Mouse (Mus musculus) right cerebral cortex, postnatal 10 days (tissue): ENCODE results near the gene Wfdc3.

Experiments
- DNase-seq, 2 experiments: peaks; one replicate each; pipeline ENCODE4 v3.0.0; 2021; ENCODE audit warnings: low spot score in 2 of 2

Gene Wfdc3

DNA sequence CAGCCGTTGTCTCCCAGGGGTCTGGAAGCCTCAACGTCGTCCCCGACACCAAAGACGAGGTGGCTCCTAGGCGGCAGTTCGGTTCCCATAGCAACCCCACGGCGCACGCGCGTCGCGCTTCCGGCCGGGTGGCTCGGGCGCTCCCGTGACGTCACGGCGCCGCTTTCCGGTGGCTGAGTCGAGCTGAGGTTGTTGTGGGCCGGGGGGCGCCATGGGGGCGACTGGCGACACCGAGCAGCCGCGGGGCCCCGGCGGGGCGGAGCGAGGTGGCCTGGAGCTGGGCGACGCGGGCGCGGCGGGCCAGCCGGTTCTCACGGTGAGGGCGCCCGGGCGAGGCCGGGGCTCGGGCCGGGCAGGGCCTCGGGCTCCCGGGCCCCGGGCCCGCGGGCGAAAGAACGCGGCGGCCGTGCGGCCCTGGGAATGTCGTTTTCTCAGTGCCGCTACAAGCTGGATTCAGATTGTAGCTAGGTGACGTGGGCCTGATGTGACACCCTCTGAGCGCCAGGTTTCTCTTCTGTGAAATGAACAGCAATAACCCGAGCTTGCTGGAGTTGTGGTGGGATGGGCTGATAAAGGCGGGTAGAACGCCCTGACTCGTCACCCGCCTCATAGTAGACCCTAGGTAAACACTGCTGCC is at the start of gene Wfdc3, which contains the start of gene Dnttip1:
Gene Wfdc3, minus strand, starts transcription at position 89 of the 637 bp plus-strand sequence.
Gene Dnttip1, plus strand, starts transcription at position 141 of the 637 bp plus-strand sequence.
- peak; percentile 96 to 97 for DNase-seq

DNA sequence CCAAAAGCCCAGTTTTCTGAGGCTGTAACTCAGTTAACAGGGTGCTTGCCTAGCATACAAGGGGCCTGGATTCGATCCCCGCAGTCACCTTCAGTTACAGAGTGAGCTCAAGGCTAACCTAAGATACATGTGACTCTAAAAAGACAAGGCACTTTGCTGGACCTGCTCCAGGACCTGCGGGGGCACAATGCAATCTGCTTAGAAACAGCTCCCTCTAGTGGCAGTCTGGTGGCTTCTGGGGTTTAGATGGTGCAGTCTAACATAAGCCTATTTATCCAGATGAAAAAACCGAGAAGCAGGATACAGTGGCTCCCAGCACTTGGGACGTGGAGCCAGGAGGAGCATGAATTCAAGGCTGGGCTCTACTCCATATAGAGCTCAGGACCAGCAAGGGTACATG is 48.6 kb upstream of the Wfdc3 start:
- DNase-seq = peak; percentile 89 to 90

DNA sequence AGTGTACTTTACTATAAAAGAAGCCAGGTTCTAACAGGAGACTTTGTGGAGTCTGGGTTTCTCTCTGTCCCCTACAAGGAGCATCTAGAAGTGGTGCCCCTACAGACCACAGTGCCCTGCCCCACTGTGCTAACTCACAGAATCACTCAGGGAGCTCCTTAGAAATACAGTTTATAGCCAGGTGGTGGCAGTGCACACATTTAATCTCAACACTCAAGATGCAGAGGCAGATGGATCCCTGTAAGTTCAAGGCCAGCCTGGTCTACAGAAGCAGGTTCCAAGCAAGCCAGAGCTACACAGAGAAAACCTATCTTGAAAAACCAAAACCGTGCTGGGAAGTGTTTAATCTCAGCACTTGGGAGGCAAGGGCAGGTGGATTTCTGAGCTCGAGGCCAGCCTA is 48.0 kb upstream of the Wfdc3 start:
- DNase-seq = no peak

DNA sequence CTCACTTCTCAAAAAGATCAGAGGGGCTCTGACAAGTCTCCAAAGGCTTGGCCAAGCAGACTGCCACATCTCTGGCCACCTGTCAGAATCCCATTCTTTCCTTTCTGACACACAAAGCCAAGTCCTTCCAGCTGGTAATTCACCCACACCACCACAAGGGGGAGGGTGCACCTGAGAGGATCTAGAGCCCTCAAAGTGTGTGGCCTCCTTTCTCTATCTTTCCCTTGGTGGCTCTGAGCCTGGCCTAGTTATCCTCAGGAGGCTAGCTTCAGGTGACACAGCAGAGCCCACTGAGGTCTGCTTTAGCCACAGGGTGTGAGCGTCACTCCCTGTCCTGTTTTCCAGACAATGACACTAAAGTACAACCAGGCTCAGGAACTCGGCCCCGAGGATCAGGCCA is 47.5 kb upstream of the Wfdc3 start:
- peak; percentile 47 to 60 for DNase-seq

DNA sequence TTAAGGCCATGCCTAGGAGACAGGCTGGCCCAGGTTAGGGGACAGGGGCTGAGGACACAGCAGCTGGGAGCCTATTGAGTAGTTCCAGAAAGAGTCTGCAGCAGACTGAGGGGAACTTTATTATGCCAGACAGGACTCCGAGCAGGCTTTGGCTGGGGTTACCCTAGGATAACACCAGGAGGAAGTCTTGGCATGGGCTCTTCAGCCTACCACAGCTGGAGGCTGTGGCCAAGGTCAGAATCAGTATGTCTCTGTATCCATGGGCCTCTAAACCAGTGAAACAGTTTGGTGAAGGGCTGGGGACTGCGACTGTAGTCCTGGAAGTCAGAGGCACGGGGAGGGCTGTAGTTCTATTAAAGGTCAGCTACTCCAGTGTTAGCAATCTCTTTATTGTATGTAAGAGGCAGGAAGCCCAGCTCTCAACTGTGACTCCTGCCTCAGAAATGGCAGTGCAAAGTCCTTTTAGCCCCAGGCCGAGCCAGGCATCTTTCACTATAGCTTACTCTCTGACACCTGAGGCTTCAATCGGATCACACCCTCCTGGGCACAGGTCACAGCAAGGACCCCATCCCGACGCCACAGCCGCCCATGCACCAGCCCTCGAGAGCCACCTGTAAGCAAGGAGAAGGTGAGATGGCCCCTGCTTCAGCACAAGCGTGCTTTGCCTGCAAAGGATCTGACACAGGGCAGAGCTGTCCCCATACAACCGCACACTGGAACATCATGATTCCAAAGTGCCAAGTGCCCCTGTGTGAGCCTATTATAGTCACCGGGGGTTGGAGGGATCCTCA is 46.9 kb upstream of the Wfdc3 start:
- no peak for DNase-seq

DNA sequence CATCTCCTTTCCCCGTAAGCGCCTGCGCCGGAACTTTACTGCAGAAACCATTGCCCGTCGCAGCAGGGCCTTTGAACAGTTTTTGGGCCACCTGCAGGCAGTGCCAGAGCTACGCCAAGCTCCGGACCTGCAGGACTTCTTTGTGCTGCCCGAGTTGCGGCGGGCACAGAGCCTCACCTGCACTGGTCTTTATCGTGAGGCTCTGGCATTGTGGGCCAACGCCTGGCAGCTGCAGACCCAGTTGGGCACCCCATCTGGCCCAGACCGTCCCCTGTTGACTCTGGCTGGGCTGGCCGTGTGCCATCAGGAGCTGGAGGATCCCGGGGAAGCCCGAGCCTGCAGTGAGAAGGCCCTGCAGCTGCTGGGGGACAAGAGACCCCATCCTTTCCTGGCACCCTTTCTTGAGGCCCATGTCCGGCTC is 46.1 kb upstream of the Wfdc3 start:
- no peak for DNase-seq

DNA sequence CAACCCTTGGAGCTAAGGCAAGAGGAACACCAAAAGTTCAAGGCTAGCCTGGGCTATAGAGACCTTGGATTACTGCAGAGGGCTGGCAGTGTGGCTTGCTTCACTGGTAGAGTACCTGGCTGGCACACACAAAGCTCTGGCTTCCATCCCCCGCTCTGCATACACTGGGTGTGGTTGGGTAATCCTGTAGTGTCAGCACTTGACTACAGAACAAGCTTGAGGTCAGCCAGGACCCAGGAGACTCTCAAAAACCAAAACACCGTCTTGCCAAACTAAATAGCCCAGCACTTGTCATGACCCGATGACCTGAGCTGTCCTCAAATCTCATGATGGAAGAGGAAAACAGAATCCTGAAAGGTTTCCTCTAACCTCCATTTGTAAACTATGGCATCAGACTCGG is 44.7 kb upstream of the Wfdc3 start:
- no peak for DNase-seq

DNA sequence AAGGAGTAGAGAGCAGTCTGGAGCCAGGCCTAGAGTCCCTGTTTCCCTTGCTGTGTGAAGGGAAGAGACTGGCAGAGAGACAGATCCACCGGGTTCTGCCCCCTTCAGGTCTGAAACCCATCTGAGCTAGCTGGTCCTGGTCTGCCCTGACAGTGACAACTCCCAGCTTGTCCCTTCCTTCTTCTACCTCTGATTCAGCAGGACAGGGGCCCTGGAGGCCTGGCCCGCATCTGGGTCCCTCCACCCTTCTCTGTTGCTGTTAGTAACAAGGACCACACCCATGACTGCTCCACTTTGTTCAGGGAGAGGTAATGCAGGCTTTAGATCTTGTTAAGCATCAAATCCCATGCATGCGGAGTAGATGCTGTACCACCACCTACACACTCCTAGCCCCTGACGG is 42.7 kb upstream of the Wfdc3 start:
- DNase-seq = no peak

DNA sequence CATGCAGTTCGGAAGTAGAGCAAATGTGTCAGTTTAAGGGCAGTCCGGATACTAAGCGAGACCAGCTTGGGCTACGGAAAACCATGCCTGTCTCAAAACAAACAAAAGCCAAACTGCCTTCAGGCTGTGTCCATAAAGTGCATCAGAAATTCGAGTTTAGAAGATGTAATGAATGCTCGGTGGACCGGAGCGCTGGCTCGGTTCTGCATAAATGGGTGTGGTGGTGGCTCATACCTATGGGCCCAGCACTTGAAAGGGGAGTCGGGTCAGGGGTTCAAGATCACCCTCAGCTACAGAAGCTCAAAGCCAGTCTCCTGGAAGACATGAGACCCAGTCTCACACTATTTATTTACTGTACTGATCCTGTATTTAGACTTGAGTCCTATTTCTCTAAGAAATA is 42.0 kb upstream of the Wfdc3 start:
- no peak for DNase-seq

DNA sequence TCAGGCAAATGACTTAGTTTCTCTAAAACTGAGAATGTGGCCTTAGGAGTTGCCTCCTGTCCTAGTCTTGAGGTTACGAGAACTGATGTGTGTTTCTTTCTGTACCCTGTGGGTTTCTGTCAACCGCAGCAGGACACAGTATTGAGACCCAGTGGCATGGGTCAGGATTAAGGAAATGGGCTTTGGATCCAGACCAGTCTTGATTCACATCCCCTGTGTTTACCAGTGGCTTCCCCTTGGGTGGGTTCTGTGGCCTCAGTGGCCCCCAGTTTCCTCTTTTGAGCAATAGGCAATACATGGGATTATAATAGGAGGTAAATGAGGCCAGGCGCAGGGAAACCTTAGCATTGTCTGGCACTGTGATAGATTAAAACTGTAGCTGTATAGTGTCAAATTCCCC is 41.3 kb upstream of the Wfdc3 start:
- no peak for DNase-seq

DNA sequence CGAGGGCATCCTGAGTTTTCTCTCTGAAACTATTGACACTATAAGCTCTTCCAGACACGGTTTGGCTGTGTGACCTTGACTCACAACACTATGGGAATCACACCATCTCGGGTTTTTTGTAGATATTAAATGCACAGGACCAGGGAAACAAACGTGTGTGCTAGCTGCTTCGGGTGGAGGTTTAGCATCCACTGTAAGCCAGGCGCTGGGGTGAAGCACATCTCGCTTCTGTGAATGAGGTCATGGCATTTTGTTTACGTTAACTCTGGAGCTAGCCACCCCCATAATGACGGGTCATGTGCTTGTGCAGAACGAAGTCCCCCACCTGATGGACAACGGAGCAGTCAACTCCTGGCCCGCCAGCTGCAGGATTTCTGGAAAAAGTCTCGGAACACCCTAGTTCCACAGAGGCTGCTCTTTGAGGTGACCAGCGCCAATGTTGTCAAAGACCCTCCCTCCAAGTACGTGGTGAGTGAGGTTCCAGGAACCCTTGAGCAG is 40.7 kb upstream of the Wfdc3 start:
- DNase-seq = peak in 1 of 2 experiments; percentile 49

DNA sequence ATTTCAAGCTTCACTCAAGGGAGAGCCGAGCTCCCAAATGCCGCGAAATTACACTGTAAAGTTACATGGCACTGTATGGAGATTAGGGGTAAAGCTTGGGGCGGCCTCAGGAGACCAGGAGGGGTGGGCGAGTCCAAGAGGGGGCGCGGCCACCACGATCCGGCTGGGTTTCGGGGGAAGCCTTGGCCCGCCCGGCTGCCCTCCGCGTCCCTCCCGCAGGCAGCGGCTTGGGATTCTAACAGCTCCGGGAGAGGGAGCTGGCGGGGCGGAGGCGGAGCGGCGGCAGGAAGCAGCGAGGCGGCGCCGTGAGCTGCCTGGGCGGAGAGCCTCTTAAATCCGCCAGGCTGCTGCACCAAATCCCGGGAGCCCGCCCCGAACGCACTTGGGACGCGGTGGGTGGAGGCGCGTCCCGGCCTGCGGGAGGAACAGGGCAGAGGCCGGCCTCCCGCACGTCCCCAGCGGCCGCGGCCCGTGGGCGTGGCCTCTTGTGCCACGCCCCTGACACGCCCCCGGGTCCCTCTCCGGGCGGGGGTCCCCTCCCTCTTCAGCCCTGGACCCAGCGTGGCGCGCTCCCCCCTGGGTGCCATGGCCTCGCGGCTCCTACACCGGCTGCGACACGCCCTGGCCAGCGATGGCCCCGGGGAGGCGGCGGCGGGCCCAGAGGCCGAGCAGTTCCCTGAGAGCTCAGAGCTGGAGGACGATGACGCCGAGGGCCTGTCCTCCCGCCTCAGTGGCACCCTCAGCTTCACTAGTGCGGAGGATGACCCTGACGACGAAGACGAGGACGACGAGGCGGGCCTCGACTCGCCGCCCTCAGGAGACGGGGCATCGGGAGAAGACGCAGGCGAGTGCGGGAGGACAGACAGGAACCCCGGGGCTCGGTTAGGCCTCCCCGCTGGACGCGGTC is 40.0 kb upstream of the Wfdc3 start, which contains the start of gene Snx21:
Gene Snx21, plus strand, starts transcription at position 343 of the 907 bp plus-strand sequence.
- DNase-seq = peak; percentile 89

DNA sequence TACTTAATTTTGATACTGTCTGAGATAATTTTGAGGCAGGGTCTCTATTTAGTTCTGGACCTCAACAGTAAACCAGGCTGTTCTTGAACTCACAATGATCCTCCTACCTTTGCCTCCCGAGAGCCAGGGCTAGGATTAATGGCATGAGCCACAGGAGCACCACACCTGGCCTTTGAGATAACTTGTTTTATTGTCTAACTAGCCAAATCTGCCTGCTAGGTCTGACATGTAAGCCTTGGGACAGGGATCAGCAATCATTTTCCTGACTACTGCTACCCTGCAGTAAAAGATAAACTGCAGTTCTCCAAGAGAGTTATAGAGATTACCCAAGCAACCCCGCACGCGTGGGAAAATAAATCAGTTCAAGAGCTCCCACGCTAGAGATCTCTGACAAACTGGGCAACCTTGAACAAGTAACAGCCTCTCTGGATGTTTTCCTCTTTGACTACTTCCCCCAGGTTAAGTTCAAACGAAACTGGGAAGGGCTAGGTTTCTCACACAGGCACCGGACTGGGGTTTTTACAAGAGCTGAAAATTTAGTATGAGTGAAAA is 39.2 kb upstream of the Wfdc3 start:
- DNase-seq = no peak

DNA sequence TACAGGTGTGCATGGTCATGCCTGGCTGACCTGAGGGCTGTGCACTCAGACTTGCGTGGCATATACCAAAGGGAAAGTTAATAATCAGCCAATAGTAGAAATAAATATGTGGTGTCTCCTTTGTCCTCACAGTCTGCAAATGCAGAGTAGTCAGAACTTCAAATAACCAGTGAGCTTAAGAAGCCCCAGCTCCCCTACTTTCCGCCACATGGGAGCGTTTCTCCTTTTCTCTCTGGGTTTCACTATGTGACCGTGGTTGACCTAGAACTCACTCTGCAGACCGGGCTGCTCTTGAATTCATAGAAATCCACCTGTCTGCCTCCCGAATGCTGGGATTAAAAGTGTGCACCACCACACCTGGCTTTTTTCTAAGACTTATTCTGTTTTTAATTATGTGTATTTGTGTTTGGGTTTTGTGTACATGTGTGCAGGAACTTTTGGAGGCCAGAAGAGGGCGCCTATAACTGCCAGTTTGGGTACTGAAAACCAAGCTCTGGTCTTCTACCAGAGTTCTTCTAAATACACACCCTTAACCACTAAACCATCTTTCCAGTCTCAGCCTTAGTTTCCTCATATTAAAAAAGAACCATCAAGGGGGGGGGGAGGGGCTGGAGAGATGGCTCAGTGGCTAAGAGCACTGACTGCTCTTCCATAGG is 38.3 kb upstream of the Wfdc3 start:
- DNase-seq = no peak

DNA sequence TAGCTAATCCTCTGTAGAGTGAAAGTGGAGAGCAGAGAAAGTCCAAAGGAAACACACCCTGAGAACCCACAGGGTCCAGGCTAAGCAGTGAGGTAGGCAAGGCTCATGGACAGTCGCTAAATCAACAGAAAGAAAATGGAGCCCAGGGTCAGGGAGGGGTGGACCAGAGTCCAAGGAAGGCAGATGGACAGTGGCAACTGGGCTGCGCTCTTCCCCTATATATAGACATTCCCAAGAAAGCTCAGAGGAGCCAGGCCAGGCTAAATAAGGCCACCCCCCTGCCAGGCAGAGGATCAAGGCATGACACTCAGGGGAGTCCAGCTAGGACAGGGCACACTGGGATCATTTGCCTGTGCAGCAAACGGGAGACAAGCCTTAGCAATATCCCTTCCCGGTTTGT is 36.1 kb upstream of the Wfdc3 start:
- no peak for DNase-seq

DNA sequence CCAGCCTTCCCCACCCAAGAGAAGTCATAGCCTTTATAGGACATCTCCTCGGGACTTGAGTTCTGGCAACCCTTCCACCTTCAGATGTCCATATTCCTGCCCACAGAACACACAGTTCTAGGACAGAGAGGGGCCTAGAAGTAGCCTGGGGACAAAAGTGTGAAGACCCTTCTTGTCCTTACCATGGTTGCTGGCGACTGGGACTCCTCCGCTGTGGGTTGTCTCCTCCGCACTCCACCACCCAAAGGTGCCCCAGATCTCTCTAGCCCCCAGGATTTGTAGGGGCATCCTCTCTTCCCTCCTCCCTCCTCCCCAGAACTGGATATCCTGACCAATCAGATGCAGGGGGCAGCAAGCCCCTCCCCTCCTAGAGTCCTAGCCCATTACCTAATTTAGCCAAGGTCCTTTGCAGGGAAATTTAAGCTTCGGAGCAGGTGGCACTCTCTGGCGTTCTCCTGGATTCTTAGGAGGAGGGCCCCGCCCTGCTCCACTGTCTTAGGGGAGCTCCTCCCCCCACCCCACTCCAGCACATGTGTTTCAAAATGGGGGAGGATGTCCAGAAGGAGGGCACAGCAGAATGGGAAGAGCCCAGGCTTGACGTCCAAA is 33.9 kb upstream of the Wfdc3 start, which contains the start of gene Tnnc2:
Gene Tnnc2, minus strand, starts transcription at position 487 of the 606 bp plus-strand sequence.
- DNase-seq = no peak

DNA sequence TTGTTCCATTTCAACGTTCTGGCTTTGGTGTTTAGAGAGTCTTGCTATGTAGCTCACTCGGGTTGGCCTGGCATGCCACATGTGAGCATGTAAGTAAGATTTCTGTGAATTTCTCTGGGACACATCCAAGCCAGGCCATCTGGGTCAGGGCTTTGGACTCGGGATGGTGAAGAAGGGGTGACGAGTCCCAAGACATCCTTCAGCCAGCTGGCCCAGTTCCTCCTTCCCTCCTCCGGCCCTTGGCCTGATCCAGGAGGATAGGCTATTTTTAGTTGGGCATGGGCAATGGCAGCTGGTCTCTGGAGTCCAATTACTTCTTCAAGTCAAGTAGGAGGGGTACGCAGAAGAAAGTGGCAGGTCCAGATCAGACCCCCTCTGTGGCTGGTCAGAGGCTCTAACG is 33.1 kb upstream of the Wfdc3 start:
- DNase-seq = no peak

DNA sequence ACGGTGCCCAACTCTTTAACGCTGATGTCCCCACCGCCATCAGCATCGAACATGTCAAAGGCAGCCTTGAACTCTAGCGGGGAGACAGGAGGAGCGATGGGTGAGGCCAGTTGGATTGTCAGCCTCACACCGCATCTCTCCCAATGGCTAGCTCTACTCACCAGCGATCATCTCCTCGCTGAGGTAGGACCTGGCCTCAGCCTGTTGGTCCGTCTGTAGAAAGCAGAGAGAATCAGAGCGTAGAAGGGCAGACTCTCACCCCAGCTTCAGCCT is 32.2 kb upstream of the Wfdc3 start:
- DNase-seq = no peak

DNA sequence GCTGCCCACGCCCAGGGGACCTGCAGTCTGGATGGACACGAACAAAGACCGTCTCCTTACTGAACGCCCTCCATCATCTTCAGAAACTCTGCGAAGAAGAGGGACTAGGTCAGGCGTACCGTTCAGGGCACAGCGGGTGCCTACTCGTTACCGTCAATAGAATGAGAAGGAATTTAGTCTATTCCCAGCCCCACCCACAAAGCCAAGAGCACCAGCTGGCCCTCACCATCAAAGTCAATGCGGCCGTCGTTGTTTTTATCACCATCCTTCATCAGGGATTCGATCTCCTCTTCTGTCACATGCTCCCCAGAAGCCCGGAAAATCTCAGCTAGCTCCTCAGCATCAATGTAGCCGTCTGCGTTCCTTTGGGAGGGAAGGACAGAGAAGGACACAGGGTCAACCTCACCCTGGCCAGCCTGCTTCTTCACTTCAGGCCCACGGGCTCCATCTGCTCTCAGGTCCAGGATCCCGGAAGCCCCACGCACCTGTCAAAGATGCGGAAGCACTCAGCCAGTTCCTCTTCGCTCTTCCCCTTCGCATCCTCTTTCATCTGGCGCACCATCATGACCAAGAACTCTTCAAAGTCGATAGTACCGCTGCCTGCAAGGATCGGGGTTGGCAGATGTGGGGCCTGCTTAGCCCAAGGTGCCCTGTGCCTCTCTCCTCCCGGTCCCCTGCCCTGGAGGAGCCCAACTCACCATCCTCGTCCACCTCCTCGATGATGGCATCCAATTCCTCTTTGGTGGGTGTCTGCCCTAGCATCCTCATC is 31.7 kb upstream of the Wfdc3 start:
- DNase-seq = no peak

DNA sequence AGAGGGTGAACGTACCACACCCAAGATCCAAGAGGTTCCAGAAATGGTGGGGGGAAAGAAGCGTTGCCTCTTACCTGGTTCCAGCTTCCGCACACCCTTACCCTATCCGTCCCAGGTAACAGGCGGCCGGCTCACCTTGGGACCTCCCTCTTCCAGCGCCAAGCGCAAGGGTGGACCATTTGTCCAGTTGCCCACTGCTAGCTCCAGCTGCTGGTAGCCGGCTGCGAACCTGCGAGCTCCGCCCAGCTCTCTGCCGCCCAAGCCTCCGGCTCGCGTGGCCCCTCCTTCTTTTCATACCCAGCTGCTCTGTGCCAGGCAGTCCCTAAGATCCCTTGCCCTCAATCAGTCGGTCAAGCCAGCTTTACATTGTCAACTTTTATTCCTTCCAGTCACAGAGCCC is 31.1 kb upstream of the Wfdc3 start:
- no peak for DNase-seq
